In genomic region chr14:29090074-29090473, GRCm38 (mm10) we compare ENCODE assay signal across 8 mouse cellular contexts.
A peak's percentile ranks its signal among the peaks of the same experiment; 100 is the strongest.
DNase-seq lines count a peak whose midpoint lies in the region; ATAC-seq and TF ChIP-seq lines count a peak whose summit lies in the region.

No protein-coding gene starts in this region.

- TF ChIP-seq CTCF in E14TG2a.4 (conservative IDR thresholded peaks at IDR 0.05; ENCODE audit: low read length), result peak; percentile 55
- TF ChIP-seq CTCF in brain, embryonic 14.5 days (IDR thresholded peaks at IDR 0.05; ENCODE audit: borderline replicate concordance, extremely low read depth, insufficient read depth, insufficient read length), result peak; percentile 95
- TF ChIP-seq CTCF in embryonic fibroblast, embryonic 13.5 days (IDR thresholded peaks at IDR 0.05; ENCODE audit: borderline replicate concordance, insufficient read depth, low read length), result peak; percentile 88

- H3K27ac ChIP-seq in embryonic fibroblast, embryonic 13.5 days (ENCODE audit: insufficient read depth, low read length), result no peak overlapping the region
- no peak overlapping the region for H3K27ac ChIP-seq in heart, embryonic 16.5 days (ENCODE audit: low read length)
- H3K27ac ChIP-seq in liver, embryonic 13.5 days, result no peak overlapping the region
- no peak overlapping the region for H3K27ac ChIP-seq in neural tube, embryonic 15.5 days (replicated peaks)

- H3K4me2 ChIP-seq in heart, embryonic 16.5 days (ENCODE audit: low read depth, low read length), result no peak overlapping the region
- H3K4me2 ChIP-seq in liver, embryonic 13.5 days, result no peak overlapping the region
- no peak overlapping the region for H3K4me2 ChIP-seq in neural tube, embryonic 15.5 days

- no peak for TF ChIP-seq POLR2A in brain, embryonic 14.5 days (IDR thresholded peaks at IDR 0.05; ENCODE audit: borderline replicate concordance, extremely low read depth, insufficient read depth, insufficient read length, poor library complexity, severe bottlenecking)
- no peak for TF ChIP-seq POLR2A in embryonic fibroblast, embryonic 13.5 days (IDR thresholded peaks at IDR 0.05; ENCODE audit: low read depth, low read length)

- WGBS in heart, embryonic 16.5 days, result 5% methylated on average over 5 of the region's 5 CpGs
- 9% methylated on average over 5 of the region's 5 CpGs for WGBS in liver, embryonic 13.5 days (ENCODE audit: insufficient replicate concordance)
- 5% methylated on average over 5 of the region's 5 CpGs for WGBS in neural tube, embryonic 15.5 days

- no peaks in the 10 kb centered on the region for H3K4me1 ChIP-seq in E14TG2a.4 (replicated peaks; ENCODE audit: low read depth, low read length)
- no peaks in the 10 kb centered on the region for H3K4me1 ChIP-seq in embryonic fibroblast, embryonic 13.5 days (ENCODE audit: control insufficient read depth, insufficient read depth, low read length)
- no peaks in the 10 kb centered on the region for H3K4me1 ChIP-seq in heart, embryonic 16.5 days (ENCODE audit: control insufficient read depth, insufficient read depth, low read length)
- no peaks in the 10 kb centered on the region for H3K4me1 ChIP-seq in liver, embryonic 13.5 days (replicated peaks)
- H3K4me1 ChIP-seq in neural tube, embryonic 15.5 days, result peaks cover 4% of the 10 kb centered on the region; the same call in 1 of the 2 replicates

- H3K36me3 ChIP-seq in E14TG2a.4 (ENCODE audit: insufficient read depth, low read length), result no peaks in the 10 kb centered on the region
- no peaks in the 10 kb centered on the region for H3K36me3 ChIP-seq in heart, embryonic 16.5 days (ENCODE audit: control insufficient read depth, insufficient read depth)
- no peaks in the 10 kb centered on the region for H3K36me3 ChIP-seq in liver, embryonic 13.5 days
- H3K36me3 ChIP-seq in neural tube, embryonic 15.5 days, result no peaks in the 10 kb centered on the region

- DNase-seq in brain, embryonic 14.5 days (ENCODE audit: low read depth), result peak; percentile 87
- peak; percentile 82 for DNase-seq in kidney, postnatal 14 days
- peak; percentile 6 for DNase-seq in liver, embryonic 13.5 days
- DNase-seq in urinary bladder, postnatal 14 days (ENCODE audit: low spot score), result peak; percentile 87

- H3K9me3 ChIP-seq in E14TG2a.4 (ENCODE audit: low read length), result 0 out of 2 replicates have a peak, but pooled peaks cover 4% of the 10 kb centered on the region
- no peaks in the 10 kb centered on the region for H3K9me3 ChIP-seq in heart, embryonic 16.5 days (replicated peaks; ENCODE audit: control insufficient read depth, low read length)
- no peaks in the 10 kb centered on the region for H3K9me3 ChIP-seq in liver, embryonic 13.5 days (replicated peaks)
- no peaks in the 10 kb centered on the region for H3K9me3 ChIP-seq in neural tube, embryonic 15.5 days (replicated peaks)

- peak; percentile 69; the same call in 1 of the 2 replicates for ATAC-seq in heart, embryonic 16.5 days (replicated peaks; ENCODE audit: extremely low read depth, insufficient read depth, low FRiP score)
- no peak for ATAC-seq in liver, embryonic 13.5 days (ENCODE audit: low read depth)
- 0 out of 2 replicates have a peak, but pooled peaks have one; percentile 57 for ATAC-seq in neural tube, embryonic 15.5 days (ENCODE audit: low FRiP score)

- no peak overlapping the region for H3K4me3 ChIP-seq in E14TG2a.4 (replicated peaks; ENCODE audit: low read length)
- no peak overlapping the region for H3K4me3 ChIP-seq in embryonic fibroblast, embryonic 13.5 days (ENCODE audit: insufficient read depth, low read length)
- no peak overlapping the region for H3K4me3 ChIP-seq in heart, embryonic 16.5 days (ENCODE audit: low read length)
- no peak overlapping the region for H3K4me3 ChIP-seq in liver, embryonic 13.5 days (replicated peaks)
- no peak overlapping the region for H3K4me3 ChIP-seq in neural tube, embryonic 15.5 days (replicated peaks)

- H3K9ac ChIP-seq in heart, embryonic 16.5 days (ENCODE audit: low read length), result no peak overlapping the region
- H3K9ac ChIP-seq in liver, embryonic 13.5 days, result no peak overlapping the region
- no peak overlapping the region for H3K9ac ChIP-seq in neural tube, embryonic 15.5 days (replicated peaks)

- no peaks in the 10 kb centered on the region for H3K27me3 ChIP-seq in E14TG2a.4 (ENCODE audit: insufficient read depth, low read length)
- peaks cover 8% of the 10 kb centered on the region for H3K27me3 ChIP-seq in heart, embryonic 16.5 days (ENCODE audit: control insufficient read depth, insufficient read depth, low read length)
- no peaks in the 10 kb centered on the region for H3K27me3 ChIP-seq in liver, embryonic 13.5 days
- peaks cover 4% of the 10 kb centered on the region; the same call in 1 of the 2 replicates for H3K27me3 ChIP-seq in neural tube, embryonic 15.5 days (replicated peaks)

Comparison
In these comparisons a context has a peak if more than half of its experiments do, and no peak if none do; other contexts are left out.
1. DNase-seq: peak in every context shown above with its lines; median percentile 87 in brain, embryonic 14.5 days; 87 in urinary bladder, postnatal 14 days; 82 in kidney, postnatal 14 days; 6 in liver, embryonic 13.5 days.